Comparison of ENCODE assay signal across 13 mouse cellular contexts in genomic region chr5:76747851-76748250, GRCm38 (mm10).
DNase-seq lines count a peak whose midpoint lies in the region; ATAC-seq lines count a peak whose summit lies in the region.
"Had no signal": no experiment of that assay in that cellular context is flagged by ENCODE, and none has a peak within 500 bp of the region (broad histone marks: within the 10 kb centered on the region; RNA-seq: fewer than 3 reads in every experiment).

No protein-coding gene starts in this region.

- ATAC-seq in forebrain, embryonic 12.5 days (ENCODE audit: low FRiP score): peak; percentile 53; the same call in 1 of the 2 replicates
- ATAC-seq in midbrain, embryonic 12.5 days (ENCODE audit: low FRiP score, low read depth): 0 out of 2 replicates have a peak, but pooled peaks have one; percentile 30

- no peak overlapping the region for H3K27ac ChIP-seq in forebrain, embryonic 12.5 days
- no peak overlapping the region for H3K27ac ChIP-seq in midbrain, embryonic 12.5 days (replicated peaks)

- no peaks in the 10 kb centered on the region for H3K9me3 ChIP-seq in forebrain, embryonic 12.5 days
- H3K9me3 ChIP-seq in midbrain, embryonic 12.5 days: no peaks in the 10 kb centered on the region

- H3K4me3 ChIP-seq in forebrain, embryonic 12.5 days (replicated peaks): no peak overlapping the region
- H3K4me3 ChIP-seq in midbrain, embryonic 12.5 days: no peak overlapping the region

- no peak overlapping the region for H3K9ac ChIP-seq in forebrain, embryonic 12.5 days
- H3K9ac ChIP-seq in midbrain, embryonic 12.5 days (replicated peaks): no peak overlapping the region

- H3K36me3 ChIP-seq in forebrain, embryonic 12.5 days (replicated peaks): peaks cover 7% of the 10 kb centered on the region
- H3K36me3 ChIP-seq in midbrain, embryonic 12.5 days: peaks cover 7% of the 10 kb centered on the region

- peaks cover 26% of the 10 kb centered on the region for H3K4me1 ChIP-seq in forebrain, embryonic 12.5 days
- peaks cover 18% of the 10 kb centered on the region for H3K4me1 ChIP-seq in midbrain, embryonic 12.5 days

- WGBS in forebrain, embryonic 12.5 days: 65% methylated on average over 7 of the region's 7 CpGs
- WGBS in midbrain, embryonic 12.5 days: 64% methylated on average over 7 of the region's 7 CpGs

- DNase-seq in right cerebral cortex, adult 18-20 months: peak; percentile 20
- no peak for DNase-seq in right cerebral cortex, postnatal 4 days
- DNase-seq in adrenal gland, adult 8-10 months: no peak
- no peak for DNase-seq in kidney, postnatal 25 days
- no peak for DNase-seq in ovary, postnatal 14 days (ENCODE audit: low spot score)
- DNase-seq: adrenal gland, postnatal 10 days; cerebellum, adult 9-10 months; heart, postnatal 4 days; kidney, postnatal 10 days; spleen, adult 18-20 months; thymus, adult 18-20 months had no signal

- no peaks in the 10 kb centered on the region for H3K27me3 ChIP-seq in forebrain, embryonic 12.5 days
- no peaks in the 10 kb centered on the region for H3K27me3 ChIP-seq in midbrain, embryonic 12.5 days

- H3K4me2 ChIP-seq in forebrain, embryonic 12.5 days: no peak overlapping the region
- no peak overlapping the region for H3K4me2 ChIP-seq in midbrain, embryonic 12.5 days (replicated peaks)
